Mouse (Mus musculus) layer of hippocampus, adult 9-10 months (tissue): ENCODE data around the gene Rbm48.
A peak's percentile ranks its signal among the peaks of the same experiment; 100 is the strongest.
"Not testable (repeated sequence)": the region's sequence is repeated elsewhere in the genome, so short reads cannot be mapped to it uniquely, and the experiment has no call there.

Experiments
- DNase-seq: peaks from one replicate; pipeline ENCODE4 v3.0.0; 2022; ENCODE audit warnings: low spot score

The Rbm48 gene

DNA sequence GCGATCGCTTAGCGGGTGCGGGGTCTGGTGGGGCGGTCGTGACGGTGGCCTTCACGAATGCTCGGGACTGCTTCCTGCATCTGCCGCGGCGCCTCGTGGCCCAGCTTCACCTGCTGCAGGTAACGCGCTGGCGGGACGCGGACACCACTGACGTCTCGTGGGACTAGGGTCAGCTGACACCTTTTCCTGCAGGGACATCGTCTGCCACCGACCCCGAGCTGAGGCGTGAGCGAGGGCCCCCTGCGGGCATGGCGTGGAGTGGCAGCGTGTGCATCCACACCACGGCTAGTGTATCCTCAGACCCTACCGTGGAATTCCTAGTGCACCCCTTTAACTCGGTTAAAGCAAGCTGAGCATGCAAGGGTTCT, at the start of gene Rbm48:
Gene Rbm48 (minus strand): TSS at position 187 of the 368 bp plus-strand sequence.
- DNase-seq, result peak; percentile 50

DNA sequence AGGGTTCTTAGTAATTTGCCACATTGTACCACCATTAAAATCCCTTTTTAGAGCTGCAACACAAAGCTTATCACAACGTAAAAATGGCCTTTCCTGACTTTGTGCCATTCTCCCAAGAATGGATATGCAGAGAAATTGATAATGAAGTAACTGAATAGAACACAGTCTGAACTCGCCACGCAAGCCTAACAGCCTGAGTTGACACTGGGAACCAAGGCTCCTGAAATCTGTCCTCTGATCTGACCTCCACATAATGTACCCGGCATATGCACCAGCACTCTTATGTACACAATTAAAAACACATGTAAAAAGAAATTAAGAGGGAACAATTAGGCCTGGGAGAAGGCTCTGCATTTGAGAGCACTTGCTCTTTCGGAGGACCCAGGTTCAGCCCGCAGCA, 48.9 kb upstream of the Rbm48 start:
- no peak for DNase-seq

- DNase-seq, result no peak
Observed at GRCm38 (mm10) chr5:3644621-3645020, 48.2 kb upstream of the Rbm48 start.

GRCm38 (mm10) chr5:3635286-3635685, 38.9 kb upstream of the Rbm48 start:
- DNase-seq, result no peak

GRCm38 (mm10) chr5:3633951-3634350, 37.6 kb upstream of the Rbm48 start:
- no peak for DNase-seq

DNA sequence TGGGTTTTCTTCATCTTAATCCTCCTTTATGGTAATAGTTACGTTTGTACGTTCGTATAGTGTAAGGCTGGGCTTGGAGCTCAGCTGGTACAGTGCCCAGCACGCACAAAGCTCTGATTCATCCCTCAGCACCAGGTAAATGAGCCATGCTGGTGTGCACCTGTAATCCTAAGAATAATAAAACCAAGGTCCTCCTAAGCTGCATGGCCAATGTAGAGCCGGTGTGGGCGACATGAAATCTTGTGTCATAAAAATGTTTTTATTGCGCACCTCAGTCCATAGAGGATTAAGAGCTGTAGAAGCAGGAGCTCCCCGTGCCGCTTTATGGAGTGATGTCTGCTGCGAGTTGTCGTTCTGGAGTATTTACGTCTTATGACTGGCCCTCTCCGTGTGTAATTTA, 36.9 kb upstream of the Rbm48 start:
- DNase-seq, result no peak

DNA sequence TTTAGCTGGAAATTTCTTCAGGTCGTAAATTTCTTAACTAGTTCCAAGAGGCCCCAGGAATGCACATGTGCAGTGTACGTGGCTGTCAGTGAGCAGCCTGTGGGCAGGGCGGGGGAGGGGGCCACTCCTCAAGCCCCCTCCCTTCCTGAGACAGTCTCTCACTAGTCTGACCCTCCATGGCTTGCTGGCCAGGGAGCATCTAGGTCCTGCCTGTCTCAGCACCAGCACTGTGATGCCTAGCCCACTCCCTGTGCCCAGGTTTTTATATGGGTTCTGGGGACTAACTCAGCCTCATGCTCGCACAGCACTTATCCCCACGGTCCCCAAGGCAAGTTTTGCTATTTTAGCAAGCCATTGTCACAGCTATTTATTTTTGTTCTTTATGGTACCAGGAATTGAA, 35.9 kb upstream of the Rbm48 start:
- no peak for DNase-seq

DNA sequence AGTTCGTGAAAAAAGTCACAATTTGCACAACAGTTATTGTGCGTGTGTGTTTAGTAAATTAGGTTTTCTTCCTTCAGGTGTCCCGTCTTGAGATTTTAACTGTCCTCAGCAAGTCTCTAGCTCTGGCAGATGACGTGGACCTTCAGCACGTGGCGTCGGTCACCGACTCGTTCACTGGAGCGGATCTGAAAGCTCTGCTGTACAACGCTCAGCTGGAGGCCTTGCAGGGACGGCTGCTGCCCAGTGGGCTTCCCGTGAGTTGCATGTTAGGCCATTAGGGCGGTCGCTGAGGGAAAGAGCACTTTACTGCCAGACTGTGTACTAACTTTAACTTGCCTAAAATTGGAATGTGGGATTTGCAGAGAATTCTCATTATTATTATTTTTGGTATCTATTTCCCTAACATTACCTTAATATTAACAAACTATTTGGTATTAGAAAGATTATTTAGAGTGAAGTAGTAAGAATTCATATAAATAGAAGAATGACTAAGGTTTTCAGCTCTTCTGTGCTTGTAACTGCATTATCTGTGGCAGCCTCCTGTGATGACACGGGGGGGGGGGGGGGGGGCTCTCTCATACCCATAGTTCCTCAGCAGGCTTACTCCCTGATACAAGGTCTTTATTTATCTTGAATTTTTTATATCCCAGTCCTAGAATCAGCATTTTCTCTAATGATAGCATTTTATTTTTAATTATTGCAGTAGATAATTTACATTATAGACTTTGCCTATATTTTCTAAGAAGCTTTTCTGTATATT, 35.3 kb upstream of the Rbm48 start:
- DNase-seq, result no peak

GRCm38 (mm10) chr5:3630055-3630454, 33.7 kb upstream of the Rbm48 start:
- DNase-seq, result no peak

DNA sequence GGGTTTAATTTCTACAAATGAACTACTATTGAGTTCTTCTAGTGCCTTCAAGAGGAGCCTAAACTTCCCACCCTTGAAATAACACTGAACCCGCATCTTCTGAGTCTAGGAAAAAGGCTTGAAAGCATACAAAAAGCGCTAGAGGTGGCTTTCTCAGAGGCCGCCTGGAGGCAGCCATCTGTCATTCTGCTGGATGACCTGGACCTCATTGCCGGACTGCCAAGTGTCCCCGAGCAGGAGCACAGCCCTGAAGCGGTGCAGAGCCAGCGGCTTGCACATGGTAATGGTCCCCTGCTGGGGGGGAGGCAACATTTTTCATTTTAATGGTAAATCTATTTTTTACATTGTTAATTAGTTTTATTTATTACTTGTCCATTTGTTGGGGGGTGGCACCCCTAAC, 24.1 kb upstream of the Rbm48 start:
- DNase-seq, result no peak

DNA sequence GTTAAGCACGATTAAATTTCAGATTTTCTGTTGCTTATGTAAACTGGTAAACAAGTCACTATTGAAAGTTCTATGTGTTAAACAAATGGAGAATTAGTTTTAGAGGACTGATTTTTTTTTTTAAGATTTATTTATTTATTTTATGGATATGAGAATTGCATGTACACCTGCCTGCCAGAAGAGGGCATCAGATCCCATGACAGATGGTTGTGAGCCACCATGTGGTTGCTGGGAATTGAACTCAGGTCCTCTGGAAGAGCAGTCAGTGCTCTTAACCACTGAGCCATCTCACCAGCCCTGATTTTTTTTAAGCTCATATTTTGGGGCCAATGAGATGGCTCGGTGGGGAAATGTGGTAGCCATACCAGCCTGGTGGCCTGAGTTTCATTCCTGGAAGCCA, 15.4 kb upstream of the Rbm48 start:
- DNase-seq, result not testable (repeated sequence)

GRCm38 (mm10) chr5:3609241-3609640, 12.9 kb upstream of the Rbm48 start:
- DNase-seq, result no peak

- no peak for DNase-seq
Observed at GRCm38 (mm10) chr5:3607114-3607513, 10.7 kb upstream of the Rbm48 start.

GRCm38 (mm10) chr5:3600790-3601189, 4.4 kb upstream of the Rbm48 start:
- DNase-seq, result no peak

- no peak for DNase-seq
Observed at GRCm38 (mm10) chr5:3600298-3600697, 3.9 kb upstream of the Rbm48 start.

- DNase-seq, result no peak
Observed at GRCm38 (mm10) chr5:3598766-3599165, 2.4 kb upstream of the Rbm48 start.

DNA sequence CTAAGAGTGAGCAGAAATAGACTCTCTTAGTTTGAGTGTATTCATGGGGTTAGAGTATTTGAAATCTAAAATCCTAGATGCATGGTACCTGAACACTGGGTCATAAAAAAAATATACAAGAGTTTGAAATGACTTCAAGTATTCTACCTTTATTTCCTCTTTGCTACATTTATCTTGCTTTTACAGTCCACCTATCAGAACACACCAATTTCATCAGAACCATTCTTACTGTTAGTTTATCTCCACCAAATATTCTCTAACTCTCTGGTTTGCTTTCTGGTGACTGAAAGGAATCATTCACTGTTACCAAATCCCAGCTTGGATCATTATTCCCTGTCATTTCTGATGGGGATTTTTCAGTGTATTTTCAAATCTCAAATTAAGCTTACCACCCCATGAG, 786 bp upstream of the Rbm48 start:
- no peak for DNase-seq

DNA sequence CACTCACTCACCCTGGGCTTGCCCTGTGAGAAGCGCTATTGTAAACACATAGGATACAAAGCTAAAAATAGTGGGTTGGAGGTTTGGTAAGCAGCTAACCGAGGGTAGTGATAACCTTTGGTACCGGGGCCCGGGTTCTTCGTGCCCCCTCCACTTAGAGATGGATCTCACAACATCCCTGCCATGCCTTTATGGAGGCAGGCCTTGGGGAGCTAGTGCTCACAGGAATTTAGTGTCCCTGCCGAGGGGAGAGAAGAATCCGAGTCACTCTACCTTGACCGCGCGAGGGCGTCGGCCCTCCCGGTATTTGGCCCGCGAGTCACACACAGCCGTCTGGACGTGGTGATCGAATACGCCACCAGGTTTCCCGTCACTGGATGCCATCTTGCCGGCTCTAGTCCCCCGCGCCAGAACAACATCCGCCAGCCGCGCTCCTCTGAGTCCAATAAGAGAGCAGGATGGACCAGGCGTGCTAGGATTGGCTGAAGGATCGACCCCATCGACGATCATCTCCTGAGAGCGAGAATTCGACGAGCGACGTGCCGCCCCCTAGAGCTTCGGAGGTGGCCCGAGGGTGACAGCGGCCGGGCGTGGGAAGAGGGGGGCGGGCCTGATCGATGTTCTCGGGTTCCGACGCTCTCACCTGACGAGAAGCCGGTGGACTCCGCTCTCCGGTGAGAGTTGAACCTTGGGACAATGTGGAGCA, 539 bp downstream of the Rbm48 start, which contains the start of gene Pex1:
Gene Pex1 (plus strand): TSS at position 374 of the 706 bp plus-strand sequence.
- peak; percentile 86 for DNase-seq

DNA sequence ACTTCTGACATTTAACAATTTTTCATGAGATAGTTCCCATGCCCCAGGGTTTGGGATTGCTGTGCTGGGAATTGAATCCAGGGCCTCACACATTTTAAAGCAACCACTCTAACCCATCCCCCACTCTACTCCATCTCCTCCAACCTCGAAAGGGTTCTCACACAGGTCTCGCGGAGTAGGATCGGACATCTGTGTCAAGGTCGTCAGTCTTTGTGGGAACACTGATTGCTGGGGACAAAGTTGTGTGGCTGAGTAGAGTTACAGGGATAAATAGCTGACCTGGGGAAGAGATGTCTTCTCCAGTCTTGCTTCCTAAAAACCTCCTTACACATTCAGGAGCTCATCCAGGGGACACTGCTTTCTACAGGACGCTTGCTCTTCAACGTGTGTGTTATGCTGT, 17.3 kb downstream of the Rbm48 start:
- DNase-seq, result no peak

GRCm38 (mm10) chr5:3577939-3578338, 18.4 kb downstream of the Rbm48 start:
- no peak for DNase-seq

DNA sequence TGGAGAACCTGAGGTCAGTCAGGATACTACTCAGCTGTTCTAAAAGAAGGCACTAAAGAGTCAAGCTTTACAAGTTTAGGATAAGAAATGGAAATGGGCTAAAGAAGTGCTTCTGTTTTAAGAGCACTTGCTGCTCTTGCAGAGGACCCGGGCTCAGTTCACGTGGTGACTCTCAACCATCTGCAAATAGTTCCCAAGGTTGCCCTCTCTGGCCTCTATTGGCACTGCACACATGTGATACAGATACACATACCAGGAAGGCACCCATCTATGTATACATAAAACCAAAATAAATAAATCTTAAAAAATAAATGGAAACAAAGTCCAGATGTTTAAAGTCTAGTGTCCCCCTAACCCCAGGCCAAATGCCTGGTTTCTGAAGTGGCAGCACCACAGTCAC, 21.6 kb downstream of the Rbm48 start:
- DNase-seq, result no peak

DNA sequence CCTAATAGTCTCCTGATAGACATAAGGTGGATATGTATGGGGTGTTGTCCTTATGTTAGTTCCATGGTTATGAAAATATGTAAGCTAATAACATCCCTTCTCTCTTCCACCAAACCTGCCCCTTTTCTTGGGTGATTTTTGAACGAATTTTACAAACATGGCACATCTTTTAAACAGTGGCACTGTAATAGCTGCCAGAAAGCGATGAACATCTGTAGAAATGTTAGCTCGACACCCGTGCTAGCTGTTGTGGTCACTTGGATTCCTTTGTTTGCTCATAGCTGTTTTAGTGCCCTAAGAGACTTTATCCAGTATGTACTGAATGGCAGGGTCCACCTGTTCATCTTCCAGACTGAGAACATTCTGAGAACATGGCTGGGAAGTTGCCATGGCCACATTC, 25.1 kb downstream of the Rbm48 start, which contains the start of gene 1700109H08Rik:
Gene 1700109H08Rik (plus strand): TSS at position 301 of the 400 bp plus-strand sequence.
- no peak for DNase-seq

DNA sequence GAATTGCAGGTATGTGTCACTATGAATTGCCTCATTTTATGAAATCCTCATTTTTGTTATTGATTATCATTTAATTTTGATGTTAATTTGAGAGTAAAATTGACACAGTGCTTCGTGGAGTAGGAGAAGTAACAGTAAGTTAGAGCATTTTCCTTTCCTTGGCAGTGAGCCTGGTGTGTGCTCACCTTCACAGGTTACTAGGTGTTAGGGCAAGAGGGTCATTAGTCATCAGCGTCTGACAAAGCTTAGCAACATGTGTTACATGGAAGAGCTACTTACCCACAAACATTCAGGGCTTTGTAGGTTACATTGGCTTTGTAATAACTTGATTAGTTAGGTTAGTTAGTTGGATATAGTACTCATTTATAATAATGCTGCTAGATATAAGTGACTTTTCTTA, 42.2 kb downstream of the Rbm48 start:
- DNase-seq, result no peak

DNA sequence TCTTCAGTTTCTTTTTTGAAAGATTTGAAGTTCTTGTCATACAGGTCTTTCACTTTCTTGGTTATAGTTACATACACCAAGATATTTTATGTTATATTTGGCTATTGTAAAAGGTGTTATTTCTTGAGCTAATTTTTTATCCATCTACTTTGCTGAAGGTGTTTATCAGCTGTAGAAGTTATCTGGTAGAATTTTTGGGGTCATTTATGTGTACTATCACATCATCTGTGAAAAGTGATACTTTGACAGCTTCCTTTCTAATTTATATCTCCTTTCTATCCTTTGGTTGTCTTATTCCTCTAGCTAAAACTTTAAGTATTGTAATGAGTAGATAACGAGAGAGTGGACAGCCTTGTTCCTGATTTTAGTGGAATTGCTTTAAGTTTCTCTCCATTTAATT, 44.9 kb downstream of the Rbm48 start:
- DNase-seq, result no peak
